Mouse (Mus musculus): Measurements from ENCODE around the gene Tgoln1. TPM values are rescaled to one million over a fixed set of nuclear protein-coding genes. Genes with fewer than 3 reads are reported as not detected.

Gene Tgoln1
- polyA plus RNA-seq, 1 experiment: 37.9 TPM

DNA sequence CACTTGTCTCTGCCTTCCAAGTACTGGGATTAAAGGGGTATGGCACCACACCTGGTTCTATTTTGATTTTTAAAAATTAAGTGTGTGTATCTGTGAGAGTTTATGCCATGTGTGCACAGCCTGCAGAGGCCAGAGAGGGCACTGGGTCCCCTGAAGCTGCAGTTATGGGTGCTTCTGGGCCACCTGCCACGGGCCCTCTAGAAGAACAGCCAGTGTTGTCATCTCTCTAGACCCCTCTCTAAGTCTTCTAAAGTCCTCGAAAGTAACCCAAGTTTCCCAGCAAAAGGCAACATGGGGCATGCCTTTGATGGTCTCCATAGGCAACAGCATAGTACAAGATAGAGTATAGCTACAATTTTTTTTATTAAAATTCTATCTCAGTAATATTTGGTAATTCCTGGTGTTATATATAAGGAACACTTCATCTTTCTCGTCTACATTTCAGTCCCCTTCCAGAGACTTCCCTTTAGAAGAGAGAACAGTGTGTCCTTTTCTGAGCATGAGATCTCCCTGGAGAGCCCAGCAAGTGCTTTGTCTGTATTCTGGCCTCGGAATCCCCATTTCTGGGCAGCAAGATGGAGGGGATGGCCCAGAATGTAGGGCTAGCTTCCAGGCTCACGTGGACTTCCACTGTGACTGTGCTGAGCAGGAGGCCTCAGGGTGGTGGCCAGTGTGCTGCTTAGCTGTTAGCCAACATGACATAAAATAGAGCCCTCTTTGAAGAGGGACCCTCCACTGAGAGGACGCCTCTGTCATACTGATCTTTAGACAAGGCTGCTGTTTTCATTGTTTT lies 23.6 kb downstream of the Tgoln1 start:
- H3K27me3 ChIP-seq (ENCODE audit: control insufficient read depth, insufficient read depth, low read length): no peaks in the 10 kb centered on the region
- no peak for DNase-seq
- H3K4me1 ChIP-seq (replicated peaks; ENCODE audit: control insufficient read depth, insufficient read depth, low read length): peaks cover 9% of the 10 kb centered on the region
- TF ChIP-seq POLR2A (IDR thresholded peaks at IDR 0.05; ENCODE audit: control insufficient read depth, extremely low read depth, insufficient read depth, low read length, poor library complexity) (no peak), CTCF (IDR thresholded peaks at IDR 0.05; ENCODE audit: borderline replicate concordance, control insufficient read depth, extremely low read depth, insufficient read depth, low read length, poor library complexity) (no peak)
- no peak overlapping the region for H3K4me3 ChIP-seq (ENCODE audit: control insufficient read depth, insufficient read depth, low read length)
- WGBS: 93% methylated on average over 6 of the region's 6 CpGs
- H3K36me3 ChIP-seq (ENCODE audit: control insufficient read depth, insufficient read depth, low read length): no peaks in the 10 kb centered on the region
- no peak overlapping the region for H3K27ac ChIP-seq (ENCODE audit: control insufficient read depth, insufficient read depth, low read length)

DNA sequence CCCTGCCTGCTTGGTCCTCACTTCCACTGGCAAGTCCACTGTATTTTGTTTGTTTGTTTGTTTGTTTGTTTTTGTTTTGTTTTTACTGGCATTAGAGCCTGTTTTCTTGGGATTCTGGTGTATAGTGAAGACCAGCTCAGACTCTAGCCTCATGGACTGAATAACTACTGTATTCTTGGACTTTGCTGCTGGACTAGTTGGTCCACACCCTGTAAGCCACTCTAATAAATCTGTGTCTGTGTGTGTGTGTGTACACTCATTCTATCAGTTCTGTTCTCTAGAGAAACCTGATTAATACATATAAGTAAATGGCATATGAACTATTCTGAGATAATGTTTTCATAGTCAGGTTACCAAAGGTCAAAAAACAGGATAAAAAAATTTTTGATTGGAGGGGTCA lies 26.7 kb downstream of the Tgoln1 start:
- no peak for DNase-seq
- H3K36me3 ChIP-seq (ENCODE audit: control insufficient read depth, insufficient read depth, low read length): no peaks in the 10 kb centered on the region
- H3K27me3 ChIP-seq (ENCODE audit: control insufficient read depth, insufficient read depth, low read length): no peaks in the 10 kb centered on the region
- TF ChIP-seq POLR2A (IDR thresholded peaks at IDR 0.05; ENCODE audit: control insufficient read depth, extremely low read depth, insufficient read depth, low read length, poor library complexity): no peak
- H3K4me1 ChIP-seq (replicated peaks; ENCODE audit: control insufficient read depth, insufficient read depth, low read length): no peaks in the 10 kb centered on the region
- H3K4me3 ChIP-seq (ENCODE audit: control insufficient read depth, insufficient read depth, low read length): no peak overlapping the region
- no peak overlapping the region for H3K27ac ChIP-seq (ENCODE audit: control insufficient read depth, insufficient read depth, low read length)

DNA sequence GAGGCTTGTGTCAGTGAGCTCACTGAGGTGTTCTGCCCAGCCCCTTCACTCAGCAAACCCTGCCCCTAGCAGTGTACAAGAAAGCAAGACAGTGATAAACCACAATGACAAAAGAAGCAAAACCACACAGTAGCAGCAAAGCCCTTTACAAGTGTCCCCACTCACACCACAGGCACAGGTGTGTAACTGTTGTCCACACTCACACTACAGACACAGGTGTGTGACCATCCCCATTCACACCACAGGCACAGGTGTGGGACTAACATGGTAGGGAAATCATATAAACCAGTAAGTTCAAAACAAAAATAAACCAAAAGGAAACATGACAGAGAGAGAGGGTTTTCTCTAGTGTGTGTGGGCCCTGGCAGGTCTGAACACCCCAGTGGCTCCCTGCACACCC lies 28.5 kb downstream of the Tgoln1 start:
- H3K27me3 ChIP-seq (ENCODE audit: control insufficient read depth, insufficient read depth, low read length): no peaks in the 10 kb centered on the region
- TF ChIP-seq CTCF (IDR thresholded peaks at IDR 0.05; ENCODE audit: borderline replicate concordance, control insufficient read depth, extremely low read depth, insufficient read depth, low read length, poor library complexity): no peak
- no peak for TF ChIP-seq POLR2A (IDR thresholded peaks at IDR 0.05; ENCODE audit: control insufficient read depth, extremely low read depth, insufficient read depth, low read length, poor library complexity)
- H3K4me3 ChIP-seq (ENCODE audit: control insufficient read depth, insufficient read depth, low read length): no peak overlapping the region

DNA sequence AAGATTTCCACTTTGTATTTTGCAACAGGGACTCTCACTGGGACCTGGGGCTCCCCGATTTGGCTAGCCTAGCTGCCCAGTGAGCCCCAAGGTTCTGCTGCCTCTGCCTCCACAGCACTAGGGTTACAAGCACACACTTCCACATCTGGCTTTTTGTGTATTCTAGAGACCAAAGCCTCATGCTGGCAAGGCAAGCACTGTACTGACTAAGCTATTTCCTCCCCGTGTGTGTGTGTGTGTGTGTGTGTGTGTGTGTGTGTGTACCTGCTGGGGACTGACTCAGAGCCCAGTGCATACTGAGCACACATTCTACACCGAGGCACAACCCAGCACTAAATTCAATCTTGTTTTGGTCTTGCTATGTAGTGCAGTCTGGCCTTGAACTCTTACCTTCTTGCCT lies 30.1 kb downstream of the Tgoln1 start:
- no peaks in the 10 kb centered on the region for H3K4me1 ChIP-seq (replicated peaks; ENCODE audit: control insufficient read depth, insufficient read depth, low read length)
- DNase-seq: no peak
- TF ChIP-seq CTCF (IDR thresholded peaks at IDR 0.05; ENCODE audit: borderline replicate concordance, control insufficient read depth, extremely low read depth, insufficient read depth, low read length, poor library complexity): no peak
- TF ChIP-seq POLR2A (IDR thresholded peaks at IDR 0.05; ENCODE audit: control insufficient read depth, extremely low read depth, insufficient read depth, low read length, poor library complexity): no peak
- H3K36me3 ChIP-seq (ENCODE audit: control insufficient read depth, insufficient read depth, low read length): no peaks in the 10 kb centered on the region
- no peak overlapping the region for H3K27ac ChIP-seq (ENCODE audit: control insufficient read depth, insufficient read depth, low read length)
- WGBS: 84% methylated on average over 3 of the region's 3 CpGs
- no peak overlapping the region for H3K4me3 ChIP-seq (ENCODE audit: control insufficient read depth, insufficient read depth, low read length)
- H3K27me3 ChIP-seq (ENCODE audit: control insufficient read depth, insufficient read depth, low read length): no peaks in the 10 kb centered on the region

More for the DNA sequence above, 28.5 kb downstream of the Tgoln1 start:
- Histone ChIP-seq H3K27ac (ENCODE audit: control insufficient read depth, insufficient read depth, low read length) (no peak overlapping the region), H3K36me3 (ENCODE audit: control insufficient read depth, insufficient read depth, low read length) (no peaks in the 10 kb centered on the region), H3K4me1 (replicated peaks; ENCODE audit: control insufficient read depth, insufficient read depth, low read length) (no peaks in the 10 kb centered on the region)
- DNase-seq: no peak

DNA sequence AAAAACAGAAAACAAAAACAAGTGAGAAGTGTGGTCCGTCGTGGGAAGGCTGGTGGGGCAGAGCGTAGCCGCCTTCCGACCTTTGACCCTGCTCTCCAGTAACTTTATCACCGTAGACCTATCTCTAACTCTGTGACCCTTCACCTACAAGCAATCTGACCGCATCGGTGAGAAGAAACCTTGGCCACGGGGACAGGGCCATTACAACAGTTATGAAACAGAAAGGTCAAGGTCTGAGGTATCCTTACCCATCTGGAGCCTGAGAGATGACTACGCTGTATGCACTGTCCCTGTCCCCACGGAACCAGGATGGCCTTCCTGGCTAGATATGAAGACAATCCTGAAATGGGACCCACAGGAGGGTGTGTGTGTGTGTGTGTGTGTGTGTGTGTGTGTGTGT lies 32.6 kb downstream of the Tgoln1 start:
- H3K27ac ChIP-seq (ENCODE audit: control insufficient read depth, insufficient read depth, low read length): no peak overlapping the region

DNA sequence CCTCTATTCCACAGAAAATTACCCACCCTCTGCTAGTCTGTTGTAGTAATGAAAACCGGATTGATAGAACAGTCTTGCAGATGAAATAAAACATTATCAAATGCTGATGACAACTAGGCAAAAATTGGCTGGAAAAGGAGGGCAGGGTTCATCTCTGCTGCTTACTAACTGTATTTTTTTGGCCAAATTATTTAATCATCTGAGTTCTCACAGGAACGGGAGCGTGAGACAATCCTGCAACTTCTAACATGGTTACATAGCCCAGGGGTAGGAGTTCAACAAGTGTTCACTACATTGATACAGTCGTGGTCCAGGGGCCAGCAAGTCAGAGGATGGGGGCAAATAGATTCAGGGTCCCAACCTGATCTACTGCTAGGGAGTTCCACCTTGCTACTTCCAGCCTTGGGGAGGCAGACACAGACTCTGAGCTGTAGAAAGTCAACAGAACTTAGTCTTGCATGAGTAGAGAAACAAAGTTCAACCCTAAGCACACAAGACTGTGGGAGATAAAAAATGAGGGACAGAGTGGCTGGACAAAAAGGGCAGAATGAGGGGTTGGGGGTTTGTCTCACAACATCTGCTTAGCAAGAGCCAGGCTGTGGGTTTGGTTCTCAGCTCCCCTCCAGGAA lies 33.5 kb downstream of the Tgoln1 start:
- no peak for DNase-seq

More for the DNA sequence above, 32.6 kb downstream of the Tgoln1 start:
- peaks cover 6% of the 10 kb centered on the region for H3K36me3 ChIP-seq (ENCODE audit: control insufficient read depth, insufficient read depth, low read length)
- no peaks in the 10 kb centered on the region for H3K4me1 ChIP-seq (replicated peaks; ENCODE audit: control insufficient read depth, insufficient read depth, low read length)
- H3K27me3 ChIP-seq (ENCODE audit: control insufficient read depth, insufficient read depth, low read length): no peaks in the 10 kb centered on the region
- no peak overlapping the region for H3K4me3 ChIP-seq (ENCODE audit: control insufficient read depth, insufficient read depth, low read length)
- no peak for DNase-seq
- 94% methylated on average over 11 of the region's 11 CpGs for WGBS
- TF ChIP-seq CTCF (IDR thresholded peaks at IDR 0.05; ENCODE audit: borderline replicate concordance, control insufficient read depth, extremely low read depth, insufficient read depth, low read length, poor library complexity) (no peak), POLR2A (IDR thresholded peaks at IDR 0.05; ENCODE audit: control insufficient read depth, extremely low read depth, insufficient read depth, low read length, poor library complexity) (no peak)

More for the DNA sequence above, 33.5 kb downstream of the Tgoln1 start:
- no peaks in the 10 kb centered on the region for H3K4me1 ChIP-seq (replicated peaks; ENCODE audit: control insufficient read depth, insufficient read depth, low read length)
- no peak overlapping the region for H3K4me3 ChIP-seq (ENCODE audit: control insufficient read depth, insufficient read depth, low read length)
- no peaks in the 10 kb centered on the region for H3K27me3 ChIP-seq (ENCODE audit: control insufficient read depth, insufficient read depth, low read length)
- H3K27ac ChIP-seq (ENCODE audit: control insufficient read depth, insufficient read depth, low read length): no peak overlapping the region
- H3K36me3 ChIP-seq (ENCODE audit: control insufficient read depth, insufficient read depth, low read length): peaks cover 6% of the 10 kb centered on the region
- no peak for TF ChIP-seq CTCF (IDR thresholded peaks at IDR 0.05; ENCODE audit: borderline replicate concordance, control insufficient read depth, extremely low read depth, insufficient read depth, low read length, poor library complexity)
- TF ChIP-seq POLR2A (IDR thresholded peaks at IDR 0.05; ENCODE audit: control insufficient read depth, extremely low read depth, insufficient read depth, low read length, poor library complexity): no peak
- WGBS: 94% methylated on average over 4 of the region's 4 CpGs

All from thymus, adult 2 months (tissue).